Mouse (Mus musculus): Measurements from ENCODE around the gene Ssbp2. TPM values are rescaled to one million over a fixed set of nuclear protein-coding genes. Genes with fewer than 3 reads are reported as not detected.

Gene Ssbp2
- polyA plus RNA-seq, 1 experiment: 75.2 TPM

DNA sequence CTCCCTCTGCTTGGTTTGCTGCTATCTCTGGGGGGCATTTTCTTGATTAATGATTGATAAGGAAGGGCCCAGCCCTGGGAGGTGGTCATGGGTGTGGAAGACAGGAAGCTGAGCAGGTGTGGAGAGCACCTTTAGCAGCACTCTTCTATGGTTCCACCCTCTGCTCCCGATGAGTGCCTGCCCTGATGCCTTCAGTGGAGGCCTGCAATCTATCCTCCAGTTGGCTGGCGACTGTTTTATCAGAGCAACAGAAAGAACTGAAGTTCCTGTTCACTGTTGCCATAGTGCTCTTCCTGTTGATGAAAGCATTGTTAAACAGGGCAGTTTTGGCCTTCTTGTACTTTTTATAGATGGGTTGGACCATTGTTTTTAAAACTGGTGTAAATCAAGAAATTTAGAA is 49.4 kb downstream of the Ssbp2 start:
- H3K4me1 ChIP-seq (ENCODE audit: control insufficient read depth, insufficient read depth, low read length): 0 out of 2 replicates have a peak, but pooled peaks cover 2% of the 10 kb centered on the region
- H3K27ac ChIP-seq (ENCODE audit: insufficient read depth, low read length): no peak overlapping the region
- WGBS: 79% methylated on average over 2 of the region's 2 CpGs

GRCm38 (mm10) chr13:91514979-91515378 is 54.9 kb downstream of the Ssbp2 start:
- H3K4me3 ChIP-seq (replicated peaks; ENCODE audit: insufficient read depth, low read depth, low read length): no peak overlapping the region
- H3K27me3 ChIP-seq (ENCODE audit: control insufficient read depth, insufficient read depth, low read length): no peaks in the 10 kb centered on the region
- no peak for DNase-seq
- H3K27ac ChIP-seq (ENCODE audit: insufficient read depth, low read length): no peak overlapping the region
- WGBS: 92% methylated on average over 4 of the region's 4 CpGs
- TF ChIP-seq CTCF (IDR thresholded peaks at IDR 0.05; ENCODE audit: borderline replicate concordance, insufficient read depth, low read depth, low read length): no peak
- no peak for TF ChIP-seq POLR2A (IDR thresholded peaks at IDR 0.05; ENCODE audit: borderline replicate concordance, insufficient read depth, low read length)
- H3K4me1 ChIP-seq (ENCODE audit: control insufficient read depth, insufficient read depth, low read length): peaks cover 5% of the 10 kb centered on the region; the same call in 1 of the 2 replicates

More for the DNA sequence above, 49.4 kb downstream of the Ssbp2 start:
- Histone ChIP-seq H3K27me3 (ENCODE audit: control insufficient read depth, insufficient read depth, low read length) (no peaks in the 10 kb centered on the region), H3K4me3 (replicated peaks; ENCODE audit: insufficient read depth, low read depth, low read length) (no peak overlapping the region)
- no peak for DNase-seq
- TF ChIP-seq POLR2A (IDR thresholded peaks at IDR 0.05; ENCODE audit: borderline replicate concordance, insufficient read depth, low read length) (no peak), CTCF (IDR thresholded peaks at IDR 0.05; ENCODE audit: borderline replicate concordance, insufficient read depth, low read depth, low read length) (no peak)

DNA sequence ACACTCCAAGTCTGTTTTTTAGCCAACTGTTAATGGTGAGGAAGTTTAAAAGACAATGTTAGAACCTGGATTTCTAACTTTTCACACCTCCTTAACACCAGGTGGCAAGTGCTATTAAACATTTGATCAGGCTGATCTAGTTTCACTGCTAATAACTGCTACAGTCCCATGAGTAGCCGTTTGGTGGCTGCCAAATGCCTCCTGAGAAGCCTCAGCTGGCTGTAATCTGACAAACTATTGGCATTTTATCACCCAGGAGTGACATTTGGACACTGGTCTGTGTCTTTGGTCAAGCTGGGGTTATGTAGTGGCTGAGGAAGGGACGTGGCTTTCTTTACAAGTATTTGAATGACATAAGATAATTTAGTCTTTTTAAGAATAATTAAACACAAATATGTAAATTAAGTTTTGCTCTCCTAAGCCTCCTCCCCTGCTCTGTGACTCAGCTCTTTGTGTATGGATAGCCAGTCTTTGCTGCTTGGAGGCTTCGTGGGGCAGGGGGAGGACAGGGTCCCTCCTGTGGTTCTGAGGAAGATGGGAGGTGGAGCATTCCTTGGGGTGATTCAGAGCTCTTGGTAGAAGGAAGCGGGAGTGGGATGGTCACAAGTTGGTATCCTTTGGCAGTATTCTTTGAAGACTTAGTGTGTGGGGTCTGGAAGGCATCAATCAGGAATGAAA is 60.1 kb downstream of the Ssbp2 start:
- H3K27me3 ChIP-seq (ENCODE audit: control insufficient read depth, insufficient read depth, low read length): no peaks in the 10 kb centered on the region
- H3K4me1 ChIP-seq (ENCODE audit: control insufficient read depth, insufficient read depth, low read length): peaks cover 6% of the 10 kb centered on the region
- TF ChIP-seq CTCF (IDR thresholded peaks at IDR 0.05; ENCODE audit: borderline replicate concordance, insufficient read depth, low read depth, low read length) (no peak), POLR2A (IDR thresholded peaks at IDR 0.05; ENCODE audit: borderline replicate concordance, insufficient read depth, low read length) (no peak)
- H3K4me3 ChIP-seq (replicated peaks; ENCODE audit: insufficient read depth, low read depth, low read length): no peak overlapping the region
- no peak overlapping the region for H3K27ac ChIP-seq (ENCODE audit: insufficient read depth, low read length)
- WGBS: 36% methylated on average over 4 of the region's 4 CpGs
- DNase-seq: no peak

- H3K4me3 ChIP-seq (replicated peaks; ENCODE audit: insufficient read depth, low read depth, low read length): no peak overlapping the region
- WGBS: 100% methylated on average over 1 of the region's 1 CpGs
- DNase-seq: no peak
- peaks cover 6% of the 10 kb centered on the region for H3K4me1 ChIP-seq (ENCODE audit: control insufficient read depth, insufficient read depth, low read length)
- H3K27me3 ChIP-seq (ENCODE audit: control insufficient read depth, insufficient read depth, low read length): no peaks in the 10 kb centered on the region
- no peak overlapping the region for H3K27ac ChIP-seq (ENCODE audit: insufficient read depth, low read length)
- no peak for TF ChIP-seq CTCF (IDR thresholded peaks at IDR 0.05; ENCODE audit: borderline replicate concordance, insufficient read depth, low read depth, low read length)
- no peak for TF ChIP-seq POLR2A (IDR thresholded peaks at IDR 0.05; ENCODE audit: borderline replicate concordance, insufficient read depth, low read length)
Measured at GRCm38 (mm10) chr13:91520968-91521367, 60.9 kb downstream of the Ssbp2 start.

GRCm38 (mm10) chr13:91526058-91526457 is 66.0 kb downstream of the Ssbp2 start:
- 88% methylated on average over 12 of the region's 12 CpGs for WGBS
- TF ChIP-seq POLR2A (IDR thresholded peaks at IDR 0.05; ENCODE audit: borderline replicate concordance, insufficient read depth, low read length) (no peak), CTCF (IDR thresholded peaks at IDR 0.05; ENCODE audit: borderline replicate concordance, insufficient read depth, low read depth, low read length) (no peak)
- H3K4me3 ChIP-seq (replicated peaks; ENCODE audit: insufficient read depth, low read depth, low read length): no peak overlapping the region
- peaks cover 3% of the 10 kb centered on the region for H3K4me1 ChIP-seq (ENCODE audit: control insufficient read depth, insufficient read depth, low read length)
- H3K27ac ChIP-seq (ENCODE audit: insufficient read depth, low read length): no peak overlapping the region
- DNase-seq: no peak
- no peaks in the 10 kb centered on the region for H3K27me3 ChIP-seq (ENCODE audit: control insufficient read depth, insufficient read depth, low read length)

DNA sequence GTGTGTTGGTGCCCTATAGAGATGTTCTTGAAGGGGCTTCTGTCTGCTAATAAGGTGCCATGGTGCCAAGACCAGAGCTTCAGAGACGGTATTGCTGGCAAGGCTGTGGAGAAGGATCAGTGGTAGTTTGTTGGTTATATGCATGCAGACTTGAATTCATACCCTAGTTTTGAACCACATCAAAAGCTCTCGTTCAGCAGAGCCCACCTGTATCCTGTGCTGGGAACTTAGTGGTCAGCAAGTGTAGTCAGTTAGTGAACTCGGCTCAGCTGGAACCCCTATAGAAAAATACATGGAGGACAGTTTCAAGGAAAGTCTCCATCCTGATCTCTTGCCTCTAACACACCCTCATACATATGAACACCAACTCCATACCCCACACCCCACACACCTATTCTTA is 69.7 kb downstream of the Ssbp2 start:
- TF ChIP-seq CTCF (IDR thresholded peaks at IDR 0.05; ENCODE audit: borderline replicate concordance, insufficient read depth, low read depth, low read length) (no peak), POLR2A (IDR thresholded peaks at IDR 0.05; ENCODE audit: borderline replicate concordance, insufficient read depth, low read length) (no peak)
- WGBS: 96% methylated on average over 3 of the region's 3 CpGs
- no peak for DNase-seq
- H3K27ac ChIP-seq (ENCODE audit: insufficient read depth, low read length): no peak overlapping the region
- H3K4me1 ChIP-seq (ENCODE audit: control insufficient read depth, insufficient read depth, low read length): no peaks in the 10 kb centered on the region
- no peak overlapping the region for H3K4me3 ChIP-seq (replicated peaks; ENCODE audit: insufficient read depth, low read depth, low read length)
- H3K27me3 ChIP-seq (ENCODE audit: control insufficient read depth, insufficient read depth, low read length): no peaks in the 10 kb centered on the region

DNA sequence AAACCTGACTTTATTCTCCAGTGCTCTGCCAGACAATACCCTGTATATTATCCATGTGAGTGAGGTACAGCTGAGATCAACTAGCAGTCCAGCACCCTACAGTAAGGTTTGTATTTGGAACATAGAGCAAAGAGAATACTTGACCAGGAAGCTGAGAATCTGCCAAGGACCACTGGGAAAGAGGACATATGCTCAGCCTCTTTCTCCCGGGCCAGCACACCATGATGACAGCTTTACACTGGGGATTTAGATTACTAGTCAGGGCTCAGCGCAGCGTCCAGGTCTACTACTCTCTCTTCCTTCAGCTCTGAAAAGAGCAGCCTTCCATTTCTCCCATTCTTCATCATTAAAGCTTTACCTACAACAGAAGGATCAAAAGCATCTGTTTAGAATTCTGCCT is 76.6 kb downstream of the Ssbp2 start:
- DNase-seq: peak in 1 of 2 experiments; percentile 30
- H3K4me1 ChIP-seq (ENCODE audit: control insufficient read depth, insufficient read depth, low read length): peaks cover 3% of the 10 kb centered on the region
- no peaks in the 10 kb centered on the region for H3K27me3 ChIP-seq (ENCODE audit: control insufficient read depth, insufficient read depth, low read length)
- WGBS: 5% methylated on average over 3 of the region's 3 CpGs
- TF ChIP-seq CTCF (IDR thresholded peaks at IDR 0.05; ENCODE audit: borderline replicate concordance, insufficient read depth, low read depth, low read length) (no peak), POLR2A (IDR thresholded peaks at IDR 0.05; ENCODE audit: borderline replicate concordance, insufficient read depth, low read length) (no peak)
- H3K4me3 ChIP-seq (replicated peaks; ENCODE audit: insufficient read depth, low read depth, low read length): no peak overlapping the region
- no peak overlapping the region for H3K27ac ChIP-seq (ENCODE audit: insufficient read depth, low read length)
